Mouse (Mus musculus) thymus, postnatal 4 days (tissue): ENCODE measurements around the gene Evl.

Experiments
- DNase-seq: peaks from one replicate; pipeline ENCODE4 v3.0.0; 2021

The Evl gene

DNA sequence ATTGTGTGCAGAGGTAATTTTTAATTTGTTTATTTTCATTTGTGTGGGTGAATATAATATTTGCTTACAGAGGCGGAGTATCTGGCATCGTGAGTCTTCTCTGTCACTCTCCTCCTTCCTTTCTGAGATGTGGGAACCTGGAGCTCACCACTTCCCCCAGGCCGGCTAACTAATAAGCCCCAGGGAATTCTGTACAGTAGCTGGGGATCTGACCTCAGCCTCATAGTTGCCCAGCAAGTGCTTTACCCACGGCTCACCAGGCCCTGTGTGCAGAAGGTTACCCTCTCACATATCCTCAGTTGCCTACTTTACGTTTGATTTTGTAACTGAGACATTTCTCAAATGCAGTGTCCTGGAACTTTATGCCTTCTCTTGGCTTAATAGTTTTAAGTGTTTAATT is 37.1 kb downstream of the Evl start:
- no peak for DNase-seq

DNA sequence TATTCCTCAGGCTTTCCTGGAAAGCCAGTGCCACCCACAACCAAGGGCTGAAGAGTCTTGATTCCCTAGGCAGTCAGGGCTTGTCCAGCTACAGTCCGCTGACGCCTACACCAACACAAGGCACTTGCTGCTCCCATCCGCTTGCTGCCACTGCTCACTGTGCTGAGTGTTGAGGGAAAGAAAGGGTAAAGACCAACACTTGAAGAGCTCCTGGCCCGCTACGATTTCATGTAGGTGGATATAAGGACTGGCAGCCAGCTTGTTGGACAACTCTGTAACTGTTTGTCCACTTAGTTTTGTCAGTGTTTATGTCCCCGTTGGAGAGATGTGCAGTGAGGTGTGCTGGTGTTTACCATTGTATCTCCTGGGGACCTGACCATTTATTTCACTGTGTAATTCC is 38.3 kb downstream of the Evl start:
- no peak for DNase-seq

DNA sequence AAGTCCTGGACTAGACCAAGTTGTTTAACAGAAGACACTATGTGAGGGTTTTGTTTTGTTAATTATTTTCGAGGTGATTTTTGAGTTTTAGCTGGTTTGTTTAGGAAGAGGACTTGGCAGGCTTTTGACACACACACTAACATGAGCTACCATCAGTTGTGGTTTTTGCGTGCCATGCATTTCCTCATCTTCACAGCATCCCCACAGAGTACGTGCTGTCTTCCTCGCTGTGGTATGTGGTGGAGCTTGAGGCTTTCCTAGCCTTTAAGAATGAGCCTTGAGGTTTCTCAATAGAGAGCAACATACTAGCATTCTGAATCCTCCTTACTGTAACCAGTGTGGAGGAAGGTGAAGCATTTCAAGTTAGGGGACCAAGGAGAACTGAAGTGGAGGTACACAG is 46.3 kb downstream of the Evl start:
- no peak for DNase-seq

DNA sequence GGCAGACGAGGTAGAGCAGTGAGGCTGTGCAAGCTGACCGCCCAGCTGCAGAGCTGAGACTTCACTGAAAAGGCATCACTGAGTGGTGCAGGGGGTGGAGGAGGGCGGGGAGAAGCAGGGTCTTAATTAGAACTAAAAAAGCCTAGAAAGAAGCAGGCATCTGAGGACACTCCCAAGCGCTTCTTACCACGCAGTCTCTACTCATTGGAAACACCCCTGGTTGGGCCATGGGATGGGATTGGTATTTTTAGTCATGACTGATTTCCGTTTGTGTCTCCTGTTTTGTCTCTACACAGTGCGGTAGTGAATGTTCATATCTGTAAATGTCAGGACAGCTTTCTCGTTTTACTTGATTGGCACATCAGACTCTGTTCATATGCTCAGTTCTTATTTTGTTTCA is 46.8 kb downstream of the Evl start:
- no peak for DNase-seq

DNA sequence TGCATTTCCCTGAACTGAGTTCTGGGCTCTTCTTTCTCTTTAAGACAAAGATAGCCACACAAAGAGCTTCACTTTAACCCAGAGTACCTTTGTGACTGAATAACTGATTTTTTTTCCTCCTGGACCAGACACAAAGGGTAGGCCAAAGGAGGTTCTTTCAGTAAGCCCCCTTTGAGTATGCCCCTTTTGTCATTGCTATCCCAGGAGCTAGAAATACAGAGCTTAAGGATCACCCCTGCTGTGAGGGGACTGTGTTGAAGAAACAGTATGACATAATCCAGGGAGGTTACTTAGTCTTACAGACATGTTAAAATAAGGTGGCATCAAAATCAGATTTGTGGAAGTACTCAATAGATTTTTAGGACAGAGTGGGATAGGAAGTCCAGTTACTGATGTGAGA is 50.0 kb downstream of the Evl start:
- no peak for DNase-seq

DNA sequence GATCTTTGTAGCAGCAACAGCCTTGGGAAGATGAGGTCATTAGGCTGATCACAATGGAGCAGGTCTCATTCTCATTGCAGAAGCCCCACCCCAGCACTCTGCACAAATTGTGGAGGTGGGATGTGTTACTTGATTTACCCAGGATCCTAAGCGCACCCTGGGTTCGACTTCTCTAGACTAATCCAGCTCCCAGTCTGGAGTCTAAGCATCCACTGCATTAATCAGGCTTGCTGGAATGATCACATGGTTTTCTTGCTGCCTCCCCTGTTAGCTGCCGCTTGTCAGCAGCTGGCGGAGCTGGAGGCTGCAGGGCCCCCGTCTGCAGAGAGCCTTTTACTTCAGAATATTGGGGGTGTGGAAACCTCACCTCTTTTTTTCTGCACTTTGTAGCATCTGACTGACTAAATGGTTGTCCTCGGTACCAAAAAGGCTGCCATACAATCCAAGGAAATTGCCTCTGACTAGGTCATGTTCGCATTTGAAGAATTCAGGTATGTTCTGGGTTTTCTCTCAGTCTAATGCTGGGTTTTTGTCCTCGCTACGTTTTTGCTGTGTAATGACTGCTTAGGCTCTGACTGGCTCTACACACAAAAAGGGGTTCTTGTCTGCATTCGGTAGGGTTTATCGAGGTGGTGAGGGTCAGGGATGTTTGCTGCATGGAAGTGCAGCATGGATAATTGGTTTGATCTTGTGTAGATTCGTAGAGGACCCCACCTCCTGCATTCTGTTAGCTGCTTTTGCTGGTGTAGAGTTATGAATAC is 51.2 kb downstream of the Evl start:
- DNase-seq: no peak

DNA sequence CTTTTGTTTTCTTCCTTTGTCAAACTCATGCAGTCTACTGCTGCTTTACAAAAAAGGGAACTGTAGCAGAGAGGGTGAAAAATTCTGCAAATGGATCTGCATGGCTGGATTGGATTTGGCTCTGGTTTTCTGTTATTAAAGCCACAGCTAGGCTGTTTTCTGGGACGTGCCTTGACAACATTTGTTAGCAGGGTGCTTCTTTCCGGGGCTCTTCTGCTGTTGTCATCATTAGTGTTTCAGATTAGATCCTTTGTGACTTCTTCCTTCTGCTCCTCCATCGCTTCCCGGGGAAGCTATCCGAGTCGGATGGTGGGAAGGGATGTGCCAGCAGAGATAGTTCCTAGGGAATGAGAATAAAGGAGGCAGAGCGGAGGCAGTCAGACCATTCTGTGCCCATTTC is 51.8 kb downstream of the Evl start:
- no peak for DNase-seq

DNA sequence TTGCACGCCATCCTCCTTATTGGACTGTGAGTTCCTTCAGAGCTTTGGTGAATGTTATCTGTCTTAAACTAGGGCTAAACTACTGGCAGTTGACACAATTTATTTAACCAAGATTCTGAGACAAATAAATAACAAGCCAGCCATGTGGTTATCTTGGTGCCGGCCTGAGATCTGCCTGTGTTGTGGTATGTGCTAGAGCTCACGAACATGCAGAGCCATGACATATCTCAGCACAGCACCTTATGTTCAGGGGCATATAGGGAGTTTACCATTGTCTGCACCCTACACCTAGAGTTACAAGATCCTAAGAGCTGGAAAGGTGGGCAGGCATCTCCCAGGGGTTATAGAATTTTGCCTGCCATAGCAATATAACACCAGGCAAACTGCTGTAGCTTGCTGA is 54.9 kb downstream of the Evl start:
- no peak for DNase-seq

DNA sequence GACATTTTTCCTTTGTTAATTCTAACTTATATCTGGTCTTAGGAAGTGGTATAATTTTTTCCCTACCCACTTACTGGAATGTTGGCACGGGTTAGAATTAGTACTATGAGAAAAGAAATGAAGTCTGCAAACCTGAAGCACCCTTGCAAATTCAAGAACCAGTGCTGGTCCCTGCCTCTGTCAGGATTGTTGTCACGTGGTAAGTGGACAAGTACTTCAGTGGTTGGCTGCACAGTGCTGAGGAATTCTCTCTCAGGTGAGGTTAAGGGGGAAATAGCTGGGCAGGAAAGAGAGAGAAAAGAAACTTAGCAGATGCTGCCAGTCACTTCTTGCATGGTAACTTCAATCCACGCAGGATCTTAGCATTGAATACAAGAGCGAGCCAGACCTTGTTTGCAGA is 55.7 kb downstream of the Evl start:
- DNase-seq: no peak

DNA sequence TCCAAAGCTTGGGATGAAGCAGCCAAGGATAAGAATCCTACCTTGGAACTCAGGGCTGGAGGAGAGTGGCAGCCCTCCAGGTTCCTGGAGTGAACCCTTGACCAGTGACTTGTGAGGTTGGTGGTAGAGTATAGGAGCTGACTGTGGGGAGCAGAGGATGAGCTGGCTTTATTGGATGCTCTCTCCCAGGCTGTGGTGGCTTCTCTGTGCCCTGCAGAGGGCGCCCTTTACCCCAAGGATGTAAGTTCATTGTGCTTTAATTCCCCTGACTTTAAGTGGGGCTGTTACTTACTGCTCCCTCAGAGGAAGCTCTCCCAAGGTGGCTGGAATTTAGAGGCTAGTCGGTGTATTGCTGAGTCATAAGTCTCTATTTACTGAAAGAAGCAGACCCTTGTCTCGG is 58.6 kb downstream of the Evl start:
- DNase-seq: peak; percentile 92

DNA sequence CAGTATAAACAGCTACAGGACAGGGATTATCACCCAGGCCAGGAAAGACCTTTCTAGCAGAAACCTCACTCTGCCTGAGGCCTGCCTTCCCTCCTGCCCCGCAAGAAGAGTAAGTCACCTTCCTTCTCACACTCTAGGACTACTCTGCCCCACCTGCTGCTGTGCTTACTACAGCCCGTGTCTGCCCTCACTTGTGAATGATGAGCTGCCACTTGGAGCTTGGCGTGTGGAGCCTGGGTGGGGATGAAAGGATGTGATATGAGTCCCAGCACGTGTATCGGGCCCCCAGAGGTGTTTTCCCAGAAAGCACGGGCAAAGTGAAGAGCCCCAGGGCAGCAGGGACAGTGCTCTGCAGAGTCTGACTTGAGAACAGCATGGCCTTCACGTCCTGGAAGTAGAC is 63.0 kb downstream of the Evl start:
- DNase-seq: no peak

DNA sequence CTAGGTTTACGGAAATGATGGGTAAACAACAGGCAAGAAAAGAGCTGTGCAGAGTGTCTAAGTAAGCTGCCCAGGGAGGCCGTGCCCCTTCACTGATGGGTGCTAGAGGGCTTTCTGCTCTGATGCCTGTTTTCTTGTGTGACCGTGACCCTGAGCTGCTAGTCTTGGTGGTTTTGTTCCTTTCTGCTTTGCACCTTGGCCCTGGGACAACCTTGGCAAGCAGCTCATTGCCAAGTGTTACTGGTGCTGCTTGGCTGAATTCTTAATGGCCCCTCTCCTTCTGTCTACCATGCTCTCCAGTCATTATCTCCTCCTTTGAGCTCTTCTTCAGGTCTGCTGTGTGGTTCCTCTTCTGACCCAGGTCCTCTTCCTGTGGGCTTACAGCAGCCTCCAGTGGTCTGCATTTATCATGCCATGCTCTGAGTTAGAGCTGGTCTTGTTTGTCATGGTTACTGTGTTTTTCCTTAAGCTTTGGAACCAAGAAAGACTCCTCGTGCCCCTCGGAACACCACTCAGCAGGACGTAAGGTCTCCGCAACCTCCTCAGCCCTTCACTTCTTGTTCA is 65.4 kb downstream of the Evl start:
- no peak for DNase-seq

DNA sequence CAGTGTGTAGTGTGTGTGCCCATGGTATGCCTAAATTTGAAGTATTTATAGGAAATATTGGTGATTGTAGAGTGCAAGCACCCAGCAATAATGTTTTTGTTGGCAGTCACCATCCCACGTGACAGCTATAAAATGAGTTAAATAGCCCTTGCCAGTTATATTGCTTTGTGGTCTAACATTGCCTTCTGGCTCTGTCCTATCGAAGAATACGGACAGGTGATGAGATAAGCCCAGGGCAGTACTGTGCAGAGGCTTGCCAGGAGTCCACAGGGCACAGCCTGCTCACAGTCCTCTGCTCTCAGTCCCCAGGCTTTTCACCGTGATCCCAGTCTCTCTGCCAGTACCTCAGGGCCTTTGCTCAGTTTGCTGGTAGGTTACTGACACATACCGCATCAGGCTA is 67.9 kb downstream of the Evl start:
- peak; percentile 12 for DNase-seq

DNA sequence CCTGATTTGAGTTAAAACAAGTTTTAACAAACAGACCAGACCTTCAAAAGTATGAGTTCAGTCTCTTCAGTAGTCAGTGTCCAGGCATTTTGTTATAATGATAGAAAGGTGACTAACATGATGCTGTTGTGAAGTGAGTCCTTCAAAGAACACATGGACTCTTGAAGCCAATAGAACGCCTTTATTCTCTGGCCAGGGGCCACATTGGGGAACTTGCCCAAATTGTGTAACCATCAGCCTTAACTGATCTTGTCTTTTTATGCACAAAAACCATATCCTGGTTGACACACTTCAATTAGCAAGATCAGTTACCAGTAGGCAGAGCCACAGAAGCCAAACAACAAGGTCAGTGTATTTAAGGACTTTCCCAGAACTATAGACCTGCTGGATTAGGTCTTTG is 75.0 kb downstream of the Evl start:
- no peak for DNase-seq

DNA sequence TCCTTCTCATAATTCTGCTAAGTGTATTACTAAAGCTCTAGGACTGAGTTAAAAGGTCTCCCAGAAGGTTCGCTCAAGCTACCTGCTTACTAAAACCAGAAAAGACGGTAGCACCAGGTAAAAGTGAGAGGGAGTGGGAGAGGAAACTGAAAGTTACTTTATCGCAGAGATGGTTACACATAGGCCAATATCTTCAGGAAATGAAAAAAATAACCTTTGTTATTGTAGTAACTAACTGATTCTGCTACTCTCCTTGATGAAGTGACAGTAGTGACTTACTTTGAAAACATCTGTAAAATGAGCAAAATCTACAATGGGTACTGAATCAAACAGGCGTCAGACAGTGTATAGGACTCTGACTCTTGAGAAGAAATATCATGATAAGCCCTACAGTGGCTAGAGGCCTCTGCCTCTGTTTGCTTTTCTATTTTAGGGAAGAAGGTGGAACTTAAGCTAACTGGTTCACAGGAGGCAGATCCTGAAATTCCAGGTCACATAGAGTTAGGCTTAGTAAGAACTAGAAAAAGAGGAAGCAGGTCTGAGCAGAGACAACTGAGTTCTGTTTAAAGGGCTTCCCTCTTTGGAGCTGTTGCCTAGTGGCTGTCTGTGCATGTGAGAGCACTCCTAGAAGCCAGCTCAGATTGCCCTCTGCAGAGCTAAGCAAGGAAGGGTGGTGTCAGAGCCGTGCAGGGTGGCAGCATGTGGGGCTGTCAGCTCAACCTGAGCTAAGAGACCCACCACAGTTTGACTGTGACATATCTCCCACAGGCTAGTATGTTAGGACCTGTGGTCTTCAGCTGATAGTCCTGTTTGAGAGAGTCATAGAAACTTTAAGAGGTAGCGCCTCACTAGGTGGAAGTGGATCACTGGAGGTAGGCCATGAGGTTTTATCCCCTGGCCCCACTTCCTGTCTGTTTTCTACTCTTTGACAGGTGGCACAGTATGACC is 76.5 kb downstream of the Evl start:
- DNase-seq: peak; percentile 64

DNA sequence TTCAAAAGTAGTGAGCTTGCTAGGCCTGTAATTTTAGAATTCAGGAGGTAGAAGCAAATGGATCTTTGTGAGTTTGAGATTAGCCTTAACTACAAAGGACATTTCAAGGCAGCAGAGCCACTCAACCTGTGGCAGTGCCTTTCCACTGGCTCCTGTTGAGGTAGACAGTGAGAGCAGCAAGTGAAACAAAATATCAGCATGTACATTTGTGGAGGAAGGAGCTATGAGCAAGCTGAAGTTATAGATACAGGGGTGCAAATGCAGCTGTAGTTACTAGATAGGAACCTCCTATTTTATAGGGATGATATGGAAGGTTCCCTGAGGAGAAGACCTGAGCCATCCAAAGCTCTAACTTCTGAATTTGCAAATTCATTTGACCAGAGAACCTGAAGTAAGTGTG is 78.0 kb downstream of the Evl start:
- no peak for DNase-seq

DNA sequence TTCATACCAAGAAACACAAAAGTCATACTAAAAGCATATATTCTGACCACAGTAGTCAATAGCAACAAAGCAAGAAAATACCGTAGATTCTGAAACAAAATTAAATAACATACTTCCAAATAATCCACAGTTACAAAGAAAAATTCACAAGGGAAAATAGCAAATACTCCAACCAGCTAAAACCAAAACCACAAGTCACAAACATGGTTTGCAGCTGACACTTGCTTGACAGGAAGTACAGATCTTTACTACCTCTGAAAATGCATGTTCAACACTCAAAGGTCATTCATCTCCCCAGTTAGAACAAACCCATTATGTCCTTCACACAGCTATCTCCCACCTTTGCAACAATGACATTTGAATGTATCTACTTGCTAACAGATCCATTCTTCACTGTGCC is 79.5 kb downstream of the Evl start:
- no peak for DNase-seq

DNA sequence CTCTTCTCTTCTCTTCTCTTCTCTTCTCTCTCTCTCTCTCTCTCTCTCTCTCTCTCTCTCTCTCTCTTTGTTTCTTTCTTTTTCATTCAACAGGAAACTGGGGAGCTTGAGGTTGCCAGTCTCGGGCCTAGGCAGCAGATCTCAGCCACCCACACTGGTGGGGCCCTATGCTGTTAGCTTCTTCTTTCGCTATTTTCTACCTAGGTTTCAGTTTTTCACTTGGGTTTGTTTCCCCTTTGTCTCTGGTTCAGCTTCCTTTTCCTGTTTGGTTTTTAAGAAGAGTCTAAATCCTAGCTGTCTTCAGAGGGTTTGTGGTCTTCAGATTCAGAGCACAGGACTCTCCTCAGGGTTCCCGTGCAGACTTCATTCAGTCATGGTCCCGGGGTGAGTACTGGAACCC is 81.0 kb downstream of the Evl start:
- DNase-seq: peak; percentile 63

DNA sequence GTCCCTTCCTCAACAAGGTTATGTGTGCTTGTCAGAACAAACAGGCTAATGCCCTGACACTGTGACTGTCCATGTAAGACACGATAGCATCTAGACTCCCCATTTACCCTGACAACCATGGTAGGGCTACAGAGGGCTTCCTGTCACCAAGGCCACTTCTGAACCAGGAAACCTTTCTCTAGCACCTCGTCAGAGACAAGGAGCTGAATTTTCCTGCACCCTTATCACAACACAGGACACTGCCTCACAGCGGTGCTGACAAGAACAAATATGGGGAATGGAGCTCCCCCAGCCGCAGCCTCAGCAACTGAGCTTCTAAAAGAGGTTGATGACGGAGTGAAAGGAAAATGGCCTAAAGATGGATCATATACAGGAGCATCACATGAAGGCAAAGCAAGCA is 82.9 kb downstream of the Evl start:
- DNase-seq: peak; percentile 16

DNA sequence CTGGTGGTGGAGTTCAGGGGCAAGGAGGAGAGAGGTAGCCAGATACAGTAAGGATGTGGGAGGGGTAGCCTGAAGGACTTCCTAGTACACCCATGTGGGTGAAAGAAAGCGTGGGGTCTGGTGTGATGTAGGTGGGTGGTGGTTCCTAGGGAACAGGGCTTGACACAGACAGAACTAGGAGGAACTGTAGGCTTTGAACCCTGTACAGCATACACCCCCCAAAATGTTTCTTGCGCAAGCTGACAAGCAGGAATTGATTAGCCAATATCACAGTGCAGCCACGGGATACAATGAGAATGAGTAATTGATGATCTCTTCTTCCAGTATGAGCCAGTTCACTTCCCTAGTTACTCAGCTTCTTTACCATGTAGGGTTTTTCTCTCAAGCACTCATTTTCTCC is 84.6 kb downstream of the Evl start:
- no peak for DNase-seq

DNA sequence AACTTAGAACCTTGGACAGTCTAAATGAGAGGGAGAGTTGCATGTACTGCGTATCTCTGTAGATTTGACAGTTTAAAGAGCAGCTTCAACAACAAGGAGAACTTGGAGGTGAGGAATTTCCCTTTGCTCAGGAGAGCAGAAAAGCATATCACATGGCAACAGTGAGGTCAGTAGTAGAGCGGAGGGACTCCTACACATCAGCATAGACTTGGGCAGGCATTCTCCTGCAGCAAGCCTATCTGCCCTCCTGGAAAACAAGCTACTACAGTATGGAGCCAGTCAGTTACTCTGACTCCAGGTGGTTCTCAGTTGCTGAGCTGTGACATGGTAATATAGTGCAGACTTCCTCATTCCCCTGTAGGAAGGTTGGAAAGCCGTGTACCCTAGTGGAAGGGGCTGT is 87.5 kb downstream of the Evl start:
- DNase-seq: no peak

DNA sequence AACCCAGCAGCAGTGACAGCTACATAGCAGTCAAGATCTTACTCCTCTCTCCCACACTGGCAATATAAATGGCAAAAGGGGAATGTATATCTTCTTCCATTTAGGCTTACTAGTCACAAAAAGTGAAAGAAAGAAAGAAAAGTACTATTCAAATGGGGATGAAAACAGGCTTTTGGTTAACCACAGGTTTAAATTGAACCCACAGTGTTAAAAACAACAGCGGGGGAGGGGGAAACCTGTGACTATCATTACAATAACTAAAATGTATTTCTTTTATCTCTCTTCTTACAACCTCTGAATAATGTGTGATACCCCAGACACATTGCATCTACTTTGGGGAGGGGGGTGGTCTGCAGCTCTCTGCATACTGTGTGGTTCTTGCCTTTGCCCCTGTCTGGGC is 91.7 kb downstream of the Evl start:
- peak; percentile 39 for DNase-seq

DNA sequence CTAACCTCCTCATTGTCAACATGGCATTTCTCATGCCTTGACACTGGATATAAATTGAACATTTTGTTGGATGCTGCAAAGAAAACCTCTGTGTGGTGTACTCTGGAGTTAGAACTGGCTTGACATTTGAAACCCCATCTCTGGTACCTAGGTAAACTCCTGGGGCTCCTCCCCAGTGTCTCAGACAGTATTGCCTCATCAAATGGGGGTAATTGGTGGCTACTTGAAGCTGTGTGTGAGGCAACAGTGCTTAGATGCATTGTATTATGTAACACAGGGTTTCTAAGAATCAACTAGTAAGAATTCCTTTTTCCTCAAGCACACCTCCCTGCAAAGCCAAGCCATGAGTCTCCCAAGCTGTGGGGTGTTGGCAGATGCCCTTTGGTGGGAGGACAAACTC is 93.3 kb downstream of the Evl start:
- no peak for DNase-seq

DNA sequence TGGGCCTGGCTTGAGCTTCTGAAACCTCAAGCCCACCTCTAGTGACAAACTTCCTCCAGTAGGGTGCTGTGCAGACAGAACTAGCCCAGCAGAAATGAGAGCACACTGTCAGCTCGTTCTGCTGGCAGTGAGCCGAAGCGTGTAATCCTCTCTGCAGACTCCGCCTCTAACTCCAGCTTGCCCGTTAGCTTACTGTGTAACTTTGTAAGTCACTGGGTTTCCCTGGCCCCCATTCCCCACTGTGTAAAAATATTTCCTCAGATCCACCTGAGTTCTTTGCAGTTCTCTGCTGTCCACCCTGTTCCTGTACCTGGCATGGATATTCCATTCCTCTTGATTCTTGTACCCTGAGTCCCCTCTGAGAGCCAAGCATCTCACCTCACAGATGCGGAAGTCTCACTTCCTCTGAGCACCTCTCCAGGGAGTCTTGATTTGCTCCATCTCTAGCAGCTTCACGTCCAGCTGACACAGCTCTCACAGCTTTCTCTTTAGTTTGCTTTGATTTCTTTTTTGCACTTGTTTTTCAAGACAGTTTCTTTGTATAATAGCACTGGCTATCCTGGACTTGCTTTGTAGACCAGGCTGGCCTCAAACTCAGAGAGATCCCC is 96.6 kb downstream of the Evl start:
- DNase-seq: no peak
